Comparison of ENCODE assay signal across 8 mouse cellular contexts in genomic region chr2:146958398-146958911, GRCm38 (mm10). TPM values are rescaled to one million over a fixed set of nuclear protein-coding genes. Genes with fewer than 3 reads are reported as not detected.
A peak's percentile ranks its signal among the peaks of the same experiment; 100 is the strongest.
DNase-seq lines count a peak whose midpoint lies in the region; ATAC-seq and TF ChIP-seq lines count a peak whose summit lies in the region.

No protein-coding gene starts in this region.

- no peak for TF ChIP-seq EP300 in lung, postnatal 0 days (IDR thresholded peaks at IDR 0.05)

- peak; percentile 6 for DNase-seq in lung, postnatal 0 days (ENCODE audit: low spot score)
- DNase-seq in lung, adult 18-20 months: no peak
- peak; percentile 57 for DNase-seq in layer of hippocampus, adult 9-11 months
- DNase-seq in midbrain, postnatal 0 days (ENCODE audit: low spot score): peak; percentile 93
- DNase-seq in gastrocnemius, postnatal 25 days: no peak
- DNase-seq in lung, postnatal 10 days: no peak

- WGBS in lung, postnatal 0 days: 27% methylated on average over 11 of the region's 11 CpGs
- 1% methylated on average over 11 of the region's 11 CpGs for WGBS in forebrain, embryonic 16.5 days
- WGBS in midbrain, postnatal 0 days: 4% methylated on average over 11 of the region's 11 CpGs

- H3K9me3 ChIP-seq in lung, postnatal 0 days (ENCODE audit: low read length): no peaks in the 10 kb centered on the region
- H3K9me3 ChIP-seq in forebrain, embryonic 16.5 days (ENCODE audit: control insufficient read depth, low read length): no peaks in the 10 kb centered on the region
- H3K9me3 ChIP-seq in midbrain, postnatal 0 days (ENCODE audit: low read length): no peaks in the 10 kb centered on the region

- H3K36me3 ChIP-seq in lung, postnatal 0 days (ENCODE audit: insufficient read depth, low read length): no peaks in the 10 kb centered on the region
- no peaks in the 10 kb centered on the region for H3K36me3 ChIP-seq in forebrain, embryonic 16.5 days (ENCODE audit: control insufficient read depth, insufficient read depth)
- no peaks in the 10 kb centered on the region for H3K36me3 ChIP-seq in midbrain, postnatal 0 days (ENCODE audit: insufficient read depth, low read length)

- H3K4me3 ChIP-seq in lung, postnatal 0 days (ENCODE audit: low read depth, low read length): no peak overlapping the region
- H3K4me3 ChIP-seq in forebrain, embryonic 16.5 days (replicated peaks; ENCODE audit: low read length): peak overlapping the region; percentile 40
- H3K4me3 ChIP-seq in midbrain, postnatal 0 days (ENCODE audit: low read depth, low read length): peak overlapping the region; percentile 33

- H3K27me3 ChIP-seq in lung, postnatal 0 days (replicated peaks; ENCODE audit: insufficient read depth, low read length): no peaks in the 10 kb centered on the region
- peaks cover 34% of the 10 kb centered on the region for H3K27me3 ChIP-seq in forebrain, embryonic 16.5 days (replicated peaks; ENCODE audit: control insufficient read depth, insufficient read depth, low read length)
- H3K27me3 ChIP-seq in midbrain, postnatal 0 days (ENCODE audit: insufficient read depth, low read length): peaks cover 21% of the 10 kb centered on the region; the same call in 1 of the 2 replicates

- H3K9ac ChIP-seq in lung, postnatal 0 days (replicated peaks; ENCODE audit: low read depth): no peak overlapping the region
- peak overlapping the region; percentile 24; the same call in 1 of the 2 replicates for H3K9ac ChIP-seq in forebrain, embryonic 16.5 days (replicated peaks; ENCODE audit: low read depth, low read length)
- H3K9ac ChIP-seq in midbrain, postnatal 0 days (replicated peaks; ENCODE audit: low read length, poor library complexity, severe bottlenecking): peak overlapping the region; percentile 37; the same call in 1 of the 2 replicates

- peak overlapping the region; percentile 35 for H3K4me2 ChIP-seq in lung, postnatal 0 days (replicated peaks; ENCODE audit: low read depth, low read length)
- peak overlapping the region; percentile 56 for H3K4me2 ChIP-seq in forebrain, embryonic 16.5 days (ENCODE audit: low read length)
- H3K4me2 ChIP-seq in midbrain, postnatal 0 days (ENCODE audit: low read depth, low read length, poor library complexity, severe bottlenecking): peak overlapping the region; percentile 48

- TF ChIP-seq CTCF in lung, postnatal 0 days (IDR thresholded peaks at IDR 0.05): no peak
- TF ChIP-seq CTCF in midbrain, postnatal 0 days (IDR thresholded peaks at IDR 0.05): peak; percentile 19; the same call in 1 of the 2 replicates

- peaks cover 2% of the 10 kb centered on the region; the same call in 1 of the 2 replicates for H3K4me1 ChIP-seq in lung, postnatal 0 days (ENCODE audit: insufficient read depth, low read depth, low read length)
- peaks cover 15% of the 10 kb centered on the region for H3K4me1 ChIP-seq in forebrain, embryonic 16.5 days (replicated peaks; ENCODE audit: control insufficient read depth, insufficient read depth, low read length)
- H3K4me1 ChIP-seq in midbrain, postnatal 0 days (ENCODE audit: insufficient read depth, low read length): no peaks in the 10 kb centered on the region

- H3K27ac ChIP-seq in lung, postnatal 0 days (ENCODE audit: low read length): no peak overlapping the region
- peak overlapping the region; percentile 60 for H3K27ac ChIP-seq in forebrain, embryonic 16.5 days (ENCODE audit: low read length)
- peak overlapping the region; percentile 74 for H3K27ac ChIP-seq in midbrain, postnatal 0 days (ENCODE audit: low read depth, low read length)

- ATAC-seq in lung, postnatal 0 days: no peak
- ATAC-seq in forebrain, embryonic 16.5 days: peak; percentile 95
- peak; percentile 93 for ATAC-seq in midbrain, postnatal 0 days (ENCODE audit: low FRiP score)
- no peak for ATAC-seq in activated CD4-positive, CD25-positive, alpha-beta regulatory T cell, adult 4 months

RNA-seq across cellular contexts. Expression of gene Xrn2, which starts 54.3 kb away (rescaled TPM):
- polyA plus RNA-seq in lung, postnatal 0 days (2015; fragmentation: Nextera tagmentation; extraction: Ambion mirVana): 60.8 and 62.3 TPM in 2 replicates
- polyA plus RNA-seq in forebrain, embryonic 16.5 days (2015; fragmentation: Nextera tagmentation; extraction: Ambion mirVana): 97.3 and 102 TPM in 2 replicates
- total RNA-seq in midbrain, postnatal 0 days (2014; rRNA removed): 55.6 and 63.2 TPM in 2 replicates
- 61.5 and 67.0 TPM in 2 replicates for polyA plus RNA-seq in midbrain, postnatal 0 days (2015; fragmentation: Nextera tagmentation; extraction: Ambion mirVana)
- 10 to 100 TPM; 10.9 to 12.2 TPM for total RNA-seq in gastrocnemius, postnatal 25 days (2021)
- 100 to 1,000 TPM; 173 to 239 TPM for polyA plus RNA-seq in activated CD4-positive, CD25-positive, alpha-beta regulatory T cell, adult 4 months (2017; shearing (Covaris generic))

Comparison
In these comparisons a context has a peak if more than half of its experiments do, and no peak if none do; other contexts are left out.
1. DNase-seq: peak in lung, postnatal 0 days (single experiment), layer of hippocampus, adult 9-11 months (single experiment) and midbrain, postnatal 0 days (single experiment); none in lung, adult 18-20 months (0 of 2), gastrocnemius, postnatal 25 days (single experiment) and lung, postnatal 10 days (single experiment).
2. ATAC-seq: peak in forebrain, embryonic 16.5 days (single experiment) and midbrain, postnatal 0 days (single experiment); none in lung, postnatal 0 days (single experiment) and activated CD4-positive, CD25-positive, alpha-beta regulatory T cell, adult 4 months (single experiment).
3. Peak in every context shown above with its lines, with median percentiles within 50 percentile points of each other: H3K4me2 ChIP-seq.